Mouse (Mus musculus): ENCODE data around the gene 2210011C24Rik. TPM values are rescaled to one million over a fixed set of nuclear protein-coding genes. Genes with fewer than 3 reads are reported as not detected.
A peak's percentile ranks its signal among the peaks of the same experiment; 100 is the strongest.

The 2210011C24Rik gene
- not detected in 2 replicates for polyA plus RNA-seq (2015; fragmentation: Nextera tagmentation; extraction: Ambion mirVana)

- Histone ChIP-seq H3K4me3 (peak within 1 kb of the TSS; percentile 60), H3K4me1 (peaks cover 28% of the 10 kb centered on the region), H3K27ac (replicated peaks) (no peak within 1 kb of the TSS), H3K9me3 (peaks cover 6% of the 10 kb centered on the region; the same call in 1 of the 2 replicates), H3K9ac (peak within 1 kb of the TSS; percentile 70), H3K36me3 (no peaks in the 10 kb centered on the region), H3K27me3 (replicated peaks) (peaks cover 50% of the 10 kb centered on the region), H3K4me2 (peak within 1 kb of the TSS; percentile 97)
- no peak for ATAC-seq (ENCODE audit: extremely low read depth, insufficient number of reproducible peaks, low FRiP score, low TSS enrichment)
- under 1% methylated on average over 45 of the region's 45 CpGs for WGBS
Observed at GRCm38 (mm10) chr8:84011705-84012498, at the start of gene 2210011C24Rik. Gene 2210011C24Rik (minus strand): TSS chr8:84012171.

GRCm38 (mm10) chr8:84060245-84060644, 48.3 kb upstream of the 2210011C24Rik start:
- 69% methylated on average over 2 of the region's 2 CpGs for WGBS

GRCm38 (mm10) chr8:84059226-84059625, 47.3 kb upstream of the 2210011C24Rik start:
- Histone ChIP-seq H3K4me3 (no peak overlapping the region), H3K4me2 (no peak overlapping the region), H3K4me1 (no peaks in the 10 kb centered on the region), H3K9me3 (no peaks in the 10 kb centered on the region), H3K27ac (replicated peaks) (no peak overlapping the region), H3K27me3 (replicated peaks) (no peaks in the 10 kb centered on the region; the same call in 1 of the 2 replicates), H3K9ac (no peak overlapping the region), H3K36me3 (no peaks in the 10 kb centered on the region)
- ATAC-seq (ENCODE audit: extremely low read depth, insufficient number of reproducible peaks, low FRiP score, low TSS enrichment), result no peak
- WGBS, result 92% methylated on average over 2 of the region's 2 CpGs

More at GRCm38 (mm10) chr8:84060245-84060644, 48.3 kb upstream of the 2210011C24Rik start:
- no peak overlapping the region for H3K4me3 ChIP-seq
- H3K36me3 ChIP-seq, result no peaks in the 10 kb centered on the region
- H3K4me2 ChIP-seq, result no peak overlapping the region
- no peaks in the 10 kb centered on the region for H3K9me3 ChIP-seq
- no peaks in the 10 kb centered on the region; the same call in 1 of the 2 replicates for H3K27me3 ChIP-seq (replicated peaks)
- 0 out of 2 replicates have a peak, but pooled peaks cover 1% of the 10 kb centered on the region for H3K4me1 ChIP-seq
- no peak overlapping the region for H3K9ac ChIP-seq
- no peak overlapping the region for H3K27ac ChIP-seq (replicated peaks)
- no peak for ATAC-seq (ENCODE audit: extremely low read depth, insufficient number of reproducible peaks, low FRiP score, low TSS enrichment)

GRCm38 (mm10) chr8:84057827-84058226, 45.9 kb upstream of the 2210011C24Rik start:
- 77% methylated on average over 1 of the region's 1 CpGs for WGBS
- ATAC-seq (ENCODE audit: extremely low read depth, insufficient number of reproducible peaks, low FRiP score, low TSS enrichment), result no peak
- H3K4me2 ChIP-seq, result no peak overlapping the region

GRCm38 (mm10) chr8:84053229-84053628, 41.3 kb upstream of the 2210011C24Rik start:
- Histone ChIP-seq H3K27ac (replicated peaks) (0 out of 2 replicates have a peak overlapping the region, but pooled peaks have one; percentile 12), H3K36me3 (no peaks in the 10 kb centered on the region), H3K9ac (no peak overlapping the region), H3K4me3 (no peak overlapping the region), H3K4me1 (peaks cover 25% of the 10 kb centered on the region), H3K9me3 (no peaks in the 10 kb centered on the region), H3K4me2 (no peak overlapping the region), H3K27me3 (replicated peaks) (peaks cover 6% of the 10 kb centered on the region; the same call in 1 of the 2 replicates)
- ATAC-seq (ENCODE audit: extremely low read depth, insufficient number of reproducible peaks, low FRiP score, low TSS enrichment), result no peak
- WGBS, result 80% methylated on average over 5 of the region's 5 CpGs

More at GRCm38 (mm10) chr8:84057827-84058226, 45.9 kb upstream of the 2210011C24Rik start:
- H3K27ac ChIP-seq (replicated peaks), result no peak overlapping the region
- no peaks in the 10 kb centered on the region for H3K36me3 ChIP-seq
- H3K9me3 ChIP-seq, result no peaks in the 10 kb centered on the region
- peaks cover 3% of the 10 kb centered on the region for H3K4me1 ChIP-seq
- H3K4me3 ChIP-seq, result no peak overlapping the region
- no peak overlapping the region for H3K9ac ChIP-seq
- H3K27me3 ChIP-seq (replicated peaks), result no peaks in the 10 kb centered on the region; the same call in 1 of the 2 replicates

GRCm38 (mm10) chr8:84052746-84053145, 40.8 kb upstream of the 2210011C24Rik start:
- peak overlapping the region; percentile 51 for H3K27ac ChIP-seq (replicated peaks)
- H3K4me2 ChIP-seq, result no peak overlapping the region
- no peaks in the 10 kb centered on the region for H3K9me3 ChIP-seq
- ATAC-seq (ENCODE audit: extremely low read depth, insufficient number of reproducible peaks, low FRiP score, low TSS enrichment), result peak; percentile 54; the same call in 1 of the 2 replicates
- H3K9ac ChIP-seq, result 0 out of 2 replicates have a peak overlapping the region, but pooled peaks have one; percentile 25
- WGBS, result 34% methylated on average over 3 of the region's 3 CpGs
- H3K4me1 ChIP-seq, result peaks cover 25% of the 10 kb centered on the region
- H3K36me3 ChIP-seq, result no peaks in the 10 kb centered on the region
- H3K27me3 ChIP-seq (replicated peaks), result peaks cover 6% of the 10 kb centered on the region; the same call in 1 of the 2 replicates
- no peak overlapping the region for H3K4me3 ChIP-seq

GRCm38 (mm10) chr8:84048171-84048570, 36.2 kb upstream of the 2210011C24Rik start:
- H3K27me3 ChIP-seq (replicated peaks), result peaks cover 35% of the 10 kb centered on the region
- H3K4me1 ChIP-seq, result peaks cover 30% of the 10 kb centered on the region
- H3K4me2 ChIP-seq, result no peak overlapping the region
- WGBS, result 72% methylated on average over 5 of the region's 5 CpGs
- no peak for ATAC-seq (ENCODE audit: extremely low read depth, insufficient number of reproducible peaks, low FRiP score, low TSS enrichment)
- no peak overlapping the region for H3K4me3 ChIP-seq
- no peak overlapping the region for H3K27ac ChIP-seq (replicated peaks)
- no peak overlapping the region for H3K9ac ChIP-seq
- H3K36me3 ChIP-seq, result no peaks in the 10 kb centered on the region
- H3K9me3 ChIP-seq, result peaks cover 4% of the 10 kb centered on the region; the same call in 1 of the 2 replicates

- Histone ChIP-seq H3K27ac (replicated peaks) (no peak overlapping the region), H3K9me3 (peaks cover 4% of the 10 kb centered on the region; the same call in 1 of the 2 replicates), H3K4me1 (peaks cover 26% of the 10 kb centered on the region), H3K4me2 (no peak overlapping the region), H3K9ac (no peak overlapping the region), H3K36me3 (no peaks in the 10 kb centered on the region), H3K27me3 (replicated peaks) (peaks cover 50% of the 10 kb centered on the region), H3K4me3 (no peak overlapping the region)
- ATAC-seq (ENCODE audit: extremely low read depth, insufficient number of reproducible peaks, low FRiP score, low TSS enrichment), result no peak
- WGBS, result 72% methylated on average over 3 of the region's 3 CpGs
Observed at GRCm38 (mm10) chr8:84046505-84046904, 34.5 kb upstream of the 2210011C24Rik start.

- Histone ChIP-seq H3K27me3 (replicated peaks) (peaks cover 64% of the 10 kb centered on the region), H3K4me3 (peak within 1 kb of the TSS; percentile 23; the same call in 1 of the 2 replicates), H3K4me1 (peaks cover 16% of the 10 kb centered on the region; the same call in 1 of the 2 replicates), H3K9ac (0 out of 2 replicates have a peak within 1 kb of the TSS, but pooled peaks have one; percentile 45), H3K9me3 (peaks cover 4% of the 10 kb centered on the region; the same call in 1 of the 2 replicates), H3K27ac (replicated peaks) (no peak within 1 kb of the TSS), H3K4me2 (peak within 1 kb of the TSS; percentile 45), H3K36me3 (no peaks in the 10 kb centered on the region)
- 7% methylated on average over 9 of the region's 9 CpGs for WGBS
- ATAC-seq (ENCODE audit: extremely low read depth, insufficient number of reproducible peaks, low FRiP score, low TSS enrichment), result no peak
Observed at GRCm38 (mm10) chr8:84044900-84045299, 32.9 kb upstream of the 2210011C24Rik start, which contains the start of gene Rln3. Gene Rln3 (minus strand): TSS chr8:84045000.

- Histone ChIP-seq H3K9ac (no peak overlapping the region), H3K9me3 (peaks cover 4% of the 10 kb centered on the region; the same call in 1 of the 2 replicates), H3K4me3 (no peak overlapping the region), H3K4me2 (0 out of 2 replicates have a peak overlapping the region, but pooled peaks have one; percentile 45), H3K4me1 (peaks cover 20% of the 10 kb centered on the region; the same call in 1 of the 2 replicates), H3K36me3 (no peaks in the 10 kb centered on the region), H3K27me3 (replicated peaks) (peaks cover 64% of the 10 kb centered on the region), H3K27ac (replicated peaks) (no peak overlapping the region)
- WGBS, result 13% methylated on average over 7 of the region's 7 CpGs
- ATAC-seq (ENCODE audit: extremely low read depth, insufficient number of reproducible peaks, low FRiP score, low TSS enrichment), result no peak
Observed at GRCm38 (mm10) chr8:84044103-84044502, 32.1 kb upstream of the 2210011C24Rik start.

- Histone ChIP-seq H3K36me3 (no peaks in the 10 kb centered on the region), H3K4me2 (peak overlapping the region; percentile 78), H3K9ac (peak overlapping the region; percentile 77), H3K9me3 (peaks cover 4% of the 10 kb centered on the region; the same call in 1 of the 2 replicates), H3K4me1 (peaks cover 20% of the 10 kb centered on the region; the same call in 1 of the 2 replicates), H3K27ac (replicated peaks) (no peak overlapping the region), H3K27me3 (replicated peaks) (peaks cover 58% of the 10 kb centered on the region), H3K4me3 (peak overlapping the region; percentile 53)
- no peak for ATAC-seq (ENCODE audit: extremely low read depth, insufficient number of reproducible peaks, low FRiP score, low TSS enrichment)
- WGBS, result 37% methylated on average over 12 of the region's 12 CpGs
Observed at GRCm38 (mm10) chr8:84042948-84043342, 31.0 kb upstream of the 2210011C24Rik start.

All from heart, embryonic 13.5 days (tissue).